Mouse (Mus musculus) hindlimb bud, embryonic 11.5 days (tissue): ENCODE results near the gene Nudcd3.

Source experiments
- DNase-seq: peaks from one replicate; pipeline ENCODE4 v3.0.0-alpha.2; 2012; ENCODE audit warnings: low read depth, low spot score; ENCODE audit errors: extremely low spot score

The Nudcd3 gene

DNA sequence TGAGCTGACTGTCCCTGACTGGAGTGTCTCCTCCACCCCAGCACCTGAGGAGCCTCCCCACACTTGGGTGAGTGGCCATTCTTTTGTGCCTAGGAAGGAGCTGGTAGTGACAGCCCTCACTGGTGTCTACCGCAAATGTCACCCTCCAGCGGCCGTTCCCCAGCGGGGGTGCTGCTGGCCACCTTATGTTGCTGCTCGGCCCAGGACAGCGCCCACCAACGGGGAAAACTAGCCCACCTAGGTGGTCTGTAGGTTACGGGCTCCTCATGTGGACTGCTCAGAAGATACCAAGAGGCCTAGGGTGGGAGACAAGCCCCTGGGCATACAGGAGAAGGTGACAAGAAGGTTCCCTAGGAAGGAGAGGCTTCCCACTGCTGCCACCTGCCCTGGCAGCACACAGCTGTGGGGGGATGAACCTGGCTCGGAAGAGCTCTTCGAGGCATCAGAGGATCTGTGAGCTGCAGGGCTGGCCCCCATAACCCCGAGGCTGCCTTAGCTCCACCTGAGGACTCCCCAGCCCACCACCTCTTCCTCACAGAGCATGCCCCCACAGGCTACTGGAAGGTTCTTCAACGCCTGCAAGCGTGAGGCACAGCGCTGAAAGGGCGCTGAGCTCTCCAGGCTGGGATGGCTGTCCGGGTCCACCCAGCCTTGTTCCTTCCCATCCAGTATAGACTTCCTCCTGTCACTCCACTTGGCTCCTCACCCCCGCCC is 136.6 kb downstream of the Nudcd3 start:
- DNase-seq, result no peak

DNA sequence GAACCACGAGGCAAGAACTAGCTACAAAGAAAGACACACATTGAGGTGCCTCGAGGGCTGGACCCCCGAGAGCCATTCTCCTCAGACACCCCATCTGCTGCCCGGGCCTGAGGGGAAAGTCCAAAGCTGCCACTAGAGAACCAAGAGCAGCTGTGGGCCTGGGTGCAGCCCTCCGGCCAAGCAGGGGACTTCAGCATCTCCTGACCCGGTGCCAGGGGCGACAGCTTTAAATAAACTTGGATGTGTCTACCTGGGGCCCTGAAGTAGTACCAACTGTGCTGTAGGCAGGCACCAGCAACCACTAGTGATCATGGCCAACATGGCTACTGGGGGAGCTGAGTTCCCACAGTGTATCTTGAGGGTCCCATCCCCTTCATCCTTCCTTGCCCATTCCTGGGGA is 137.2 kb downstream of the Nudcd3 start:
- no peak for DNase-seq

- no peak for DNase-seq
Observed at GRCm38 (mm10) chr11:6062329-6062728, 137.9 kb downstream of the Nudcd3 start.

GRCm38 (mm10) chr11:6061891-6062290 is 138.3 kb downstream of the Nudcd3 start:
- no peak for DNase-seq

DNA sequence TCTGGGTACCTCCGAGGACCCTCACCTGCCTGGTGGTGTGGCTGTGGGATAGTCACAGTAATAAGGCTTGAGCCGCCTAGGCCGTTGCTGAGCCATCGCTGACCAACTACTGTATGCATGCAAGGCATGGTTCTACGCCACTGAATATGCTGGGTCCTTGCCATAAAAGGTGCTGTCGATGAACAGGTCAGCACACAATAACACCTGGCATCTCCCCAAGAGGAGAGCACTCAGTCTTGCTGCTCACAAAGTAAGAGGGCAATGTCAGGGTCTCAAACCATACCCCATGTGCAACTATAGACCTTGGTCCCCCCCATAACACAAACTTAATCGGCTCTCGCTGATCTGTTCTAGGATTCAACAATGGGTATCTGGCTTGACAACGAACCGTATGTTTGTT is 141.1 kb downstream of the Nudcd3 start:
- no peak for DNase-seq
